Mouse (Mus musculus): Measurements from ENCODE around the gene Zfp511.
A peak's percentile ranks its signal among the peaks of the same experiment; 100 is the strongest.

The Zfp511 gene

DNA sequence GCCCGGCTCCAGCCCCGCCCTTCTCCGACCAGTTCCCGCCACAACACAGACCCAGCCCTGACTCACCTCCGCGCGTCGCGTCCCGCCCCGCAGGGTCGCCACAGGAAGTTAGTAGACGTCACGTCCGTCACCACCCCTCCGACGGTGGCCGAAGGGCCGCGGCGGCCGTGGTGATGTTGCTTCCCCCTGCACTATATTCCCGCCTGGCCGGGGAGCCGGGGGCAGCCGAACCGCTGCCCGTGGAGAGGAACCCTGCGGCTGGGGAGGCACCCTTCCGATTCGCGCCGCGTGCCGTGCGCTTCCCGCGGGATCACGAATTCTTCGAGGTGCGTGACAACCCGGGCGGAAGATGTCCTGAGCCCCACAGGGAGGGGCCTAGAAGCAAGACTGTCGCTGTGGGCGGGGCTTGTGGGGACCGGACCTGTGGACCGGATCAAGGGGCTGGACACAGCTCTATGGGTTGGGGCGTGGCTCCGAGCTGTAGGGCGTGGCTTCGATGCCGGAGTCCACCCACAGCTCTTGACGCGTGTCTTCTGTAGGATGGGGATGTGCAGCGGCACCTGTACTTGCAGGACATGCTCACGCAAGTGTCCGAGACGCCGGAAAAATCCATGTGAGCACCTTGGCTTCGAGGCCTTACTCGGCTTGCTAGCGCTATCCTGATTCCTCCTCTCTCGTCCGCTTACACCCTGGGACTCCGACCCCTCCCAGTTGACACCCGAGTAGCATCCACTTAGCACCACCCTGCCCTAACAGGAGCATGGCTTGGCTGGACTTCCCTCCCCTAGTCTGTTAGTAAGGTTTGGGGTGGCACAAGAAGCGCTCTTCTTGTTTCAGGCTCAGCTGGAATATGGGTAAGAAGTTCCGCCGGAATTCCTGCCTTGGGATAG, at the start of gene Zfp511, which contains the start of gene Tubgcp2:
Gene Zfp511, plus strand, starts transcription at position 111 of the 890 bp plus-strand sequence.
Gene Tubgcp2, minus strand, starts transcription at position 389 of the 890 bp plus-strand sequence.
- DNase-seq: peak; percentile 84

DNA sequence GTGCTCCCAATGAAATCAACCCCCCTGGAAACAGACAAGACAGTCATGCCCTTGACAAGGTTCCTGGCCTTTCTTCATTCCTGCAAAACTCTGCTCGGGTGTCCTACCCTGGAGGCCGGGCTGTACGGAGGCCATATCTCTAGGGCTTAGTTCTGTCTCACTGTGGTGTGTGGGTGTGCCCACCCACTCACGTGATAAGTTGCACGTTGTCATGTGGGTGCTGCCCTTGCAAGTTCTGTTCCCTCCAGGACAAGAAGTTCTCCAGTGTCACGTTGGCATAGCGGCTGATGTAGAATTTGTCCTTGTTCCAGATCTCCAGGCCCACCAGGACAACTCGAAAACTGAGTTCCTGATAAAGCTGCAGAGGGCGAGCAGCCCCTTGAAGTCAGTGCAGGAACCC, 47.9 kb upstream of the Zfp511 start:
- DNase-seq: no peak

DNA sequence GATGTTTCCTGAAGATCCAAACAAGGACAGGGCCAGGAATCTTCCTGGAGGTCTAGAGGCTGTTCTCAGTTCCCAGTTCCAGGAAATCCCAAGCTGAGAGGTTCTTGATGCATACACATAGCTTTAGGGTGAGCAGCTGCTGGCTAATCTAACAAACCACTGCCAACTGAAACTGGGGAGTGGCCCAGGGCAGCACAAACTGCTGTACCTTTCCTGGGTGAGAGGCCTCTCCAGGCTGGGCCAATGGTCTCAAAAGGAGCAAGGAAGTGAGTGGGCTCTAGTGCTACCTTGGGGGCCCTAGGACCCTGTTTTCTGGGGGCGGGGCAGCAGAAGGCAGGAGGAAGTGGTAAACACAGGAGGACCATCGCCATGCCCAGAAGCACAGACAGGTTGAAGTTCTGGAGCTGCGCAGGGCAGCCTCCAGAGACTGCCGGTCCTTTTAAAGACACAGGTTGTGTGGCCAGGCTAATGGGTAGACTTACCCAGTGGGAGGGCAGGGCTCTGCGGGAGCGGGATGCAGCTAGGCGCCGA, 45.3 kb upstream of the Zfp511 start:
- no peak for DNase-seq

DNA sequence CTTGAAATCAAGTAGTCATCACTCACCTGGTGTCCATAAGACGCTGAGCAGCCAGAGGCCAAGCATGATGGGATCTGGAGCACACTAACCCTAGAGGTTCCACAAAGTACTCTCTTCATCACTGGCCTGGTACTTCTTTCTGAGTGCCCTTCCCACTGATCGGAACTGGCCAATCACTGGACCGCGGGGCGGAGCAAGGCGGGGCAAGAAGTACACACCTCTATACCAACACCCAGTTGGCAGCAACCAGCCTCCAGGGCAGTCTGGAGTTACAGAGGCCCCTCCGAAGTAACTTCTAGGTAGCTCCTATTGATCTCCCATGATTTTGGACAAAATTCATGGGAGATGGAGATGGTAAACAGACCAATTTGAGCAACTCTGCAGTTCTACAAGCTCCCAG, 43.8 kb upstream of the Zfp511 start, which contains the start of gene Adam8:
Gene Adam8, minus strand, starts transcription at position 157 of the 400 bp plus-strand sequence.
- no peak for DNase-seq

DNA sequence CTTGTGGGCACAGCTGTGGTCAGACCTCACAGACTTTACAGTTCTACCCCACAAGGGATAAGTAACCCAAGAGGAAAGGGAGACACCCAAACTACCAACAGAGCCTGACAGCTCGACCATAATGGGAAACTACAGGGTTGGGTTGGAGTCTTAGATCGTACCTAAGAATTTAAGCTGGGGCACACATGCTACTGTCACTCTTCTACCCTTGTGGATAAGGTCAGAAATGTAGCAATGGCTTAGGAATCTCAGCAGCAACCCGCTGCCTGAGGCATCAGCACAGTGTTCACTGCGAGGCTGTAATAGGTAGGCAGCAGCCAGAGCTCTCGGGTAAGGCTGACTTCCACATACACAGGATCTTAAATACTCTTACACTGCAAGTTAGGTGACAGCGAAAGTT, 42.7 kb upstream of the Zfp511 start:
- no peak for DNase-seq

DNA sequence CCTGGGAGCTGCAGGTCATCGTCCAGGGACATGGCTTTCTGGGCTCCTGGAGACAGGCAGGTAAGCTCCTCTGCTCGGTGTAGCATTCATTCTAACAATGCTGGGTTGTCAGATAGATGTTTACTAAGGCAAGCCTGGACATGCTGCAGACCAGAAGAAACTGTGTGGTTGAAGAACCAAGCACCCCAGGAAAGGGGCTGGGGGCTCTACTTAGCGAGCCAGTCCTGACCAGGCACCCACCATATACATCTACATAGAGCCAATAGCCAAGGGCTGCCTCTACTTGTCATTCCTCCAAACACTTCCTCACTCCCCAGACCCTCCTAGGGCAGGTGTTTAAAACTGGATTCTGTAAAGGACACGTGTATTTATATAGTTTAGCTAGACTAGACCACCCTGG, 42.0 kb upstream of the Zfp511 start:
- DNase-seq: no peak

DNA sequence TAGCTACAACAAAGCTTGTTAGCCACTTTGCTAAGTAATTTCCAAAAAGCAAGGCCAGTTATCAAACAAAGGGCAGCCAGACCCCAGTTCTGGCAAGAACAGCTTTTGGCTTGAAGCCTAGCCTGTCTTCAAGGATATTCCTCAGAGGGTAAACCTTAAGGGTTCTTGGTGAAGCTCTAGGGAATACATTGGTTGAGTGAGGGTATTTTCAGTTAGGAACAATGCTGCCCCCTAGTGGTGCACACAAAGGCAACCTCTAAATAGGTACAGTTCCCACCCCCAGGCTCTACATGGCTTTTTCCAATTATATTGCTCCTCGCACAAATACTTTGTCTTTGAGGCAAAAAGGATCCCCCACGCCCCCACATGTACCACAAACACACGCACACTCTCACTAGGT, 41.5 kb upstream of the Zfp511 start:
- peak; percentile 72 for DNase-seq

DNA sequence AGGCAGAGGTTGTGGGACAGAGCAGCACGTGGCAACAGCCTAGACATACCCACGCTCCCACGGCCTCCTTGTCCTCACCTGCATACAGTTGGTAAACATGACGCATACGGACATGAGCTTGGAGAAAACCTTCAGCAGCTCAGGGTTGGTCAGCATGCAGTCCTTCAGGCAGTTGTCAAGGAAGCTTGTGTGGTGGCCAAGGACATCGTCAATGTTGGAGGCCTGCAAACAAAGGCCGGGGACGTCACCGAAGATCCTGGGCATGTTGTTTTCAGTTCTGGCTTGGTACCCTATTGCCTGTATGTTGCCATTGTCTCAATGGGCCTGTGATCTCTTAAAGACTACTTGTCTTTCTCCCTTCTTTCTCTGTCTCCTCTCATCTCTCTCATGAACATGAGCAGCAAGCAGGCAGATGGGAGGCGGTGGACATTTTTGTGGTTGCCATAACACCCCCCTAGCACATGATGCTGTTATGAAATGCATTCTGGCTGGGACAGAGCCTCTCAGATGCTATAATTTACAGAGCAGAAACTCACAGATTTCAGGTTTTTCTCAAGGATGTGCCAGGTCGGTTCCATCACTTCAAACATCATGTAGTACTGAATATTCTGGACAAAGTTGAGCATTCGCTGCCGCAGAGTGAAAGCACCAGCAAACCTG, 37.4 kb upstream of the Zfp511 start:
- no peak for DNase-seq

DNA sequence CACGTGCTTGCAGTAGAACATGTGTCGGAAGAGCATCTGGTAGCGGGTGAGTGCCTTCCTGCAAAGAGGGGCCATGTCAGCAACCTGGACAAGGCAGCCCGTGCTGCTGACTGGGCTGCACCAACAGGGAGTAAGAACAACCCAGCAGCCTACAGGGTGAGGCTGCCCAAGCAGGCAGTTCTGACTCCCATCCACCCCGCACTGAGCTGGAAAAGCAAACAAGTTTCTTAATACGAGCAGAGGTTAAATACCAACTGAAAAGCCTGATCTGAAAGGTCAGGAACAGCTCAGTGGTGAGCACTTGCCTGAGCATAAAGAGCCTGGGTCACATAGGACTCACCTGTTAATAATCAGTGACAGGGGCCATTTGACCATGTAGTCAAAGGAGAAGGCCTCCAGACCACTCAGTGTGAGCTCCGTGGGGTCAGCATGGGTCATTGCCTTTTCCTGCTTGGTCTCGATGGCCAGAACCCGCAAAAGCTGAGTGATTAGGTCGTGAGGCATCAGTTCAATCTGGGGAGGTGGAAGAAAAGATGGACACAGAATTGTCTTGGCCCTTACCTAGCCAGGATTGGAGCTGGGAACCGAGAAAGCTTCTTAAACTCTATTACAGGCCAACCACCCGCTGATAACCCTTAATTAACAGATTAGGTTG, 35.0 kb upstream of the Zfp511 start:
- DNase-seq: no peak

DNA sequence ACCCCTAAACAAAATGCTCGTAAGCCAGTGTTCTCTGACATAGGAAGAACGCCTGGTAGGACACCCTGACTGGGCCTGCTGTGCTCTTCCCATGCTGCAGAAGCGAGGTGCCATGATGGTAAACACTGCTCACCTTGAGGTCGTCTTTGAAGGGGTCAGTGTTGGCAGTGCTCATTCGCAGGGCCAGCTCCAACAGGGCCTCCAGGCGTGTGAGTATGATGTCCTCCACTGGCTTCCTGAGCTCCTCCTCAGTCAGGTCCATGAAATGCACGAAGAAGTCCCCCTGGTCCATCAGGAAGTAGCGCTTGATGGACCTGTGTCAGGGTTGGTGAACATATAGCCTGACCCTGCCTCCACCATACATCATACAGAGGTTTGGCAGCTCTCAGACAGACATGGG, 31.5 kb upstream of the Zfp511 start:
- no peak for DNase-seq

DNA sequence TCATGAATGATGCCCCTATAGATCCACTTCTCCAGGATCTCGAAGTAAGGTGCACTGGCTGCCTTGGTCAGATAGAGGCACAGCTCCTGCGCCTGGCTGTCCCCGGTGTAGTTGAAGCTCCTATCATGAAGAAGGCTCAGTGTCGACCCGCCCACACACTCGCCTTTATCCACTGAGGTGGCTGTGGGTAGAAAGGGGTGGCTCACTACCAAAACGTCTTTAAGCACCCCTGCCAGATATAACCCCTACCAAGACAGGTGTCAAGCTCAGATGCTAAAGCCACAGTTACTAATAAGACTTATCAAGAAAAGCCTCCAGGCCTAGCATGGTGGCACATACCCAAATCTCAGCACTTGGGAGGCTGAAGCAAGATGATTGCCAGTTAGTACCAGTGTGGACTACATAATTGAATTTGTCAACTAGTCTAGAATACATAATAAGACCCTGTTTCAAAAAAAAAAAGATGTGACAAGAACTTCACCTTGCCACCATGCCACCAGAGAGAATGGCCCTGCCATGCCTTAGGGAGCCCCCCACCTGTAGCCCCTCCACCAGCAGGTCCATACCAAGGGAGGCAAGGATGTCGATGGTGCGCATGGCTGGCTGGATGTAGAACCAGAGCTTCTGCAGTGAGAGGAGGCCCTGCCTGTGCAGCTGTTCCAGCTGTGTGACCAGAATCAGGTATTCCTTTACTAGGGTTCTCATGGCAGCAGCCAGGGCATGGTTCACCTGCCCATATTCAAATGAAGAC, 29.2 kb upstream of the Zfp511 start:
- peak; percentile 1 for DNase-seq

DNA sequence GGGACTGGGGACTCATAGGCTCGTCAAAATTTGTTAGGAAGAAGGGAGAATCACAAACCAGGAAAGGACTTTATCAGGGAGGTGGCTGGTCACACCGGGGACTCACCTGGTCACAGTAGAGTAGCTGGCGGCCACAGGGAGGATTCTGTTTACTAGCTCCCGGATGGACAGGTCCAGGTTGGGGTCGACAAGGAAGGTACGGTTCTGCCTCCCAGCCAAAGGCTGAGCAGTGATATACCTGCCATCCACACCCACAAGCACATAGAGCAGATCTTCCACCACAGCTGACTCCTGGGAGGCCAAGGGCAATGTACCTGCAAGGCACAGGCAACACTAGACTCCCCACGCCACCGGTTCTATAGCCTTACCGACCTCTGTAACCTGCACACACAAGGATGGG, 28.4 kb upstream of the Zfp511 start:
- no peak for DNase-seq

DNA sequence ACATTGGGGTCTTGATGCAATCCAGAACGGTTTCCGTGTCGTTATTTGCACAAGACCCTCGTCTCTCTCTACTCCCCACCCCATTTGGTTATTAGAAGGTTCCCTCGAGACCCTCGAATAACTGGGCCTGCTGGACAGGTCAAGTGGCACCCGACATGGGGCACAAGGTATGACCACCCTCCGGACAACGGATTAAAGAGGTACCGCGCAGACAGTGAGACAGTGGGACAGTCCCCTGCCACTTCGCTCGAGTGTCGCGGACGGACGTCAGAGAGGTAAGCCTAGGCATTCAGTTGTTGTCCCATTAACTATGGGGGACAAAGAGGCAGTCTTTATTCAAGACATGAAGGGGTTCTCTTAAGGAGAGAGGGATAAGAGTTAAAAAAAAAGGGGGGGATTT, 24.9 kb upstream of the Zfp511 start:
- no peak for DNase-seq

DNA sequence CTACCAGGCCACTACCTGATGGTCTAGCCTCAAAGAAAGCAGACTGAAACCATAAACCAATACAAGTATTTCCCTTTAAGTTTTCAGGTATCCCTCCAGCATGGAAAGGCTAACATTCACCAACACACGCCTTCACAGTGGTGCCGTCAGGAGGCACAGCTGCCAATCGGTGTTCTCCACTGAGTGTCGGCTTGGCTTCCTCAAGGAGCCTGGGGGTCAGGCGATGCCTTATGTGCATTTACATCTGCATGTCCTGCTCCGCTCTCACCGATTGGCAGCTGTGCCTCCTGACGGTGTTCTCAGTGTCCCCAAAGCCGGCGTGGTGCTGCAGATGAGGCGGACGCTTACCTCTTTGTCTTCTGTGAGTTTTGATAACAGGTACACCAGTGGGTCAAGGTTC, 4.4 kb upstream of the Zfp511 start:
- DNase-seq: no peak

DNA sequence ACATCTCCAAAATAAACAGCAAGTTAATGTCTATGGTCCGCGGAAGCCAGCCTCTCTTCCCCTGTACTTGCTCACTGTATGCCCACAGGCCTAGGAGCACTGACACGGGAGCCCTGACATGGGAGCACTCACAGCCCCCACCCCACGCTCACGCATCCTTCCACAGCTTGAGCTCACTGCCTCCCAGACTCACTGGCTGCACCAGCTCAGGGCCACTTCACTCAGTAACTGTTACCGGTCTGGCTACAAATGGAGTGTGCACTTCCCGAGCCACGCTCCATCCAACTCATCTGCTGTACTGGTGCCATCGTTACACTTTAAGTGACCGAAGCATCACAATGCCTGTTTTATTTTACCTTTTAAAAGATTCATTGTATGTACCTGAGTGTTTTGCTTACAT, 3.8 kb upstream of the Zfp511 start:
- no peak for DNase-seq

DNA sequence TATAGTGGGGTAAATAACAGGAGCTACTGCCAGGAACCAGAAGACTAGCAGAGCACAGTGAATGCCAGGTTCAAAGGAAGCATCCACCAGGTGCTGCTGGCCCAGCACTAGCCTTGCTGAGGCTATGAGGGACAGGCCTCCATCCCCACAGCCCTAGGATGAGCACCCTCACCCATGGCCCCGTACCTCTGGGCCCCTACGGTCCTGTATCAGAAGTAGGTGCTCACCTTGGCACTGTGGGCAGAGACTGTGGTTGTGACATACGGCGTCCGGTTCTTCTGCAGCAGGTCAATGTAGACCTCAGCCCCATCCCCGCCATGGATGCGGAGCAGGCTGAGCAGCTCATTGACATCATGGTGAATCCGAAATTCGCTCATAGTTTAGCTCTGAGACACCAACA, 2.8 kb upstream of the Zfp511 start:
- DNase-seq: no peak

DNA sequence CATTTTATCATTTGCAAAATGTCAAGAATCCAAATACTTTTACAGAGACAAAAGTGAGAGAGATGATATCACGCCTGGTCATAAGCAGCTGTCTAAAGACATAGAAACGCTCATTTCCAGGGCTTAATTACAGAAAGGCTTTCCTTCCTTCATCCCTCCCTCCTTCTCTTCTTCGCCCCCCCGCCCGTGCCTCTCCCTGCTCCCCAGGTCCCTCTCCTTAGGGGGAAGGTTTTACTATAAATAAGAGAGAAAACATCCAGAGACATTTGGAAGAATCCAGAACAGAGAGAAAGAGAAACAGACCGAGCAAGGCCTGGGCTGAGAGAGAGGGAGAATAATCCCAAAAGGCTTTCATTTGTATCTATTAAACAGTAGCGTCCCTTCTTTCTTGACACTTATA, 735 bp upstream of the Zfp511 start:
- no peak for DNase-seq

DNA sequence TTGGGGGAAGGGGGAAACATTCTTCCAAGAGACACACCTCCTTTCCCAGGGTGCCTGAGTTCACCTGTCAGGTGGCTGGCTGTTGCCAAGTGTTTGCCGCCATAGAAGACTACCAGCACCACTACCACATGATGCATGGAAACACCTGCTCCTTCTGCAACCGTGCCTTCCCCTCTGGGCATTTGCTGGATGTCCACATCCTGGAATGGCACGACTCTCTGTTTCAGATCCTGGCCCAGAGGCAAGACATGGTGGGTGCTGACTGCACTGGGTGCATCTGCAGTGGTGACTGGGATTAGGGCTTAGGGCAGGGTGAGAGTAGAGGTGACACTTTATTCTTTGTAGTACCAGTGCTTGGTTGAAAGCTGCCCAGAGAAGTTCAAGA, 972 bp downstream of the Zfp511 start:
- no peak for DNase-seq

DNA sequence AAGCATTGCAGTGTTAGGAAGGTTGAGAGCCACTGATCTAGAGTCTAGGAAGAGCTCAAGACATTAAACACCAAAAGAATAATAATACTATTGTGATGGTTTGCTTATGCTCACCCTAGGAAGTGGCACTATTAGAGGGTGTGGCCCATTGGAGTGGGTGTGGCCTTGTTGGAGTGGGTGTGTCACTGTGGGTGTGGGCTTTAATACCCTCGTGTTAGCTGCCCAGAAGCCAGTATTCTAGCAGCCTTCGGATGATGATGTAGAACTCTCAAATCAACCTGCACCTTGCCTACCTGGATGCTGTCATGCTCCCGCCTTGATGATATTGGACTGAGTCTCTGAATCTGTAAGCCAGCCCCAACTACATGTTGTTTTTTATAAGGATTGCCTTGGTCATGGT, 6.5 kb downstream of the Zfp511 start:
- DNase-seq: no peak

DNA sequence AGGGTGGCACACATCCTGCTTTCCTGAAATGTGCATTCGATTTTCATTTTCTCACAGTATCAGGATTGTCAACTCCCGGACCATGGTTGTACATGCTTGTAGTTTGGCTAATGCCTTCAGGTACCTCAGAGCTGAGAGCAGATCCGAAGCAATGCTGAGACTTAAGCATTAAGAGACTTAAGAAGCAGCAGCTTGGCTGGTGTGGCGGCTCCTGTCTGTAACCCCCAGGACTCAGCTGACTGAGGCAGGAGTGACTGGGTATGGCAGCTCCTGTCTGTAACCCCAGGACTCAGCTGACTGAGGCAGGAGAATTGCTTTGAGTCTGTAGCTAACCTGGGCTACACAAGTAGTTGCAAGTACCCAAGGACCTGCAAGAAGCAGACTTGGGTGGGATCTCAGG, 9.4 kb downstream of the Zfp511 start:
- no peak for DNase-seq

DNA sequence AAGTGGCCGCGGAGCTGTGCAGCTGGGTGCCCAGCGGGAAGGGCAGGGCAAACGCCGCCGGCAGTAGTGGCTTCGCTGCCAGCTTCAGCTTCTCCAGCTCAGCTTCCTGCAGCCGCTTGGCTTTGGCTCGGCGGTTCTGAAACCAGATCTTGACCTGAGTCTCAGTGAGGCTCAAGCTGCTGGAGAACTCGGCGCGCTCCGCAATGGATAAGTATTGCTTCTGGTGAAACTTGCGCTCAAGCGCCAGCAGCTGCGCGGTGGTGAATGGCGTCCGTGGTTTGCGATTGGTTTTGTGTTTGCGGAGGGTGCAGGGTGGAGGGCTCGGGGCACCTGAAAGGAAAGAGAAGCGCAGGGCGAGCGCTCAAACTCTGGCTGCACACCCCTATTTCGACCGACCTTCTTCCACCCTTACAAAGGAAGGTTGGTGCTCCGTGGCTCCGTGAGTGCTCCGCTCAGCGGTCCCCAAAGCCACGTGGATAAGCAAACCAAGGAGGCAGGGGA, 11.7 kb downstream of the Zfp511 start:
- peak; percentile 32 for DNase-seq

DNA sequence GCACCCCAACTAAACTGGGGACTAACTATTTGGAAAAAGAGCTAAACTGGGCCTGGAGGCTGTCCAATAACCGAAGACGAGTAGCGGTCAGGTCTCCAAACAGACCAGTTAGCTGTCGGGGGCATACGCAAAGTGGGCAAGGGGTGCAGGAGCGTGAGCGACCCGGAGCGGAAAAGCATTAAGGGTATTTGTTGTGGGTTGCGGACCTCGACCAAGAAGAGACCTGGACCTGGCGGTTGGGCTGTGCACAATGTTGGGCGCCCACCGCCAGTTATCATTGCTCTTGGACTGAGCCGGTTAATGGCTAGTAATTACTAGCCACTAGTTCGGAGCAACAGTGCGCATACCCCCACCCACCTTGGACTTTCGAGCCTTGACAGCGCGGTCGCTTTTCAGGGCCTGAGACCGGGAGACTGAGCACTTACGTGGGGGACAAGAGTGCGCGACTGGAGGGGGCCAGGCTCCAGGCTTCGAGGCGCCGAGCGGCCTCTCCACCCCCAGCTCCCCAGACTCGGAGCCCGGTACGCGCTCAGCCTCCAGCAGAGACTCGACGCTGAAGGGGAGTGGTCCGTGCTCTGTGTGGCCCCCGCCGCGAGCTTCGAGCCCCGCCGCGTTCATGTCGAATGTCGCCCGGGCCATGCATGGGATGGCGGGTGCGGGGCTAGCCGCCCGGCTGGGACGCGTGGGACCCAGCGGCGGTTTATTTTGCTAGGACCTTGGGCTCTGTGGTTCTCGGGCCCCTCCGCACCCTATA, 12.3 kb downstream of the Zfp511 start, which contains the start of gene Msx3:
Gene Msx3, minus strand, starts transcription at position 729 of the 754 bp plus-strand sequence.
- DNase-seq: no peak

Measured in right cerebral cortex, postnatal 4 days (tissue).